Mouse (Mus musculus) lung, postnatal 25 days (tissue): Measurements from ENCODE around the gene Zfp683.

ENCODE experiments used
- DNase-seq: peaks from one replicate; pipeline ENCODE4 v3.0.0; 2022; ENCODE audit warnings: low spot score

Zfp683 gene

GRCm38 (mm10) chr4:134092382-134093288, 39.0 kb downstream of the Zfp683 start:
- DNase-seq = peak; percentile 66

DNA sequence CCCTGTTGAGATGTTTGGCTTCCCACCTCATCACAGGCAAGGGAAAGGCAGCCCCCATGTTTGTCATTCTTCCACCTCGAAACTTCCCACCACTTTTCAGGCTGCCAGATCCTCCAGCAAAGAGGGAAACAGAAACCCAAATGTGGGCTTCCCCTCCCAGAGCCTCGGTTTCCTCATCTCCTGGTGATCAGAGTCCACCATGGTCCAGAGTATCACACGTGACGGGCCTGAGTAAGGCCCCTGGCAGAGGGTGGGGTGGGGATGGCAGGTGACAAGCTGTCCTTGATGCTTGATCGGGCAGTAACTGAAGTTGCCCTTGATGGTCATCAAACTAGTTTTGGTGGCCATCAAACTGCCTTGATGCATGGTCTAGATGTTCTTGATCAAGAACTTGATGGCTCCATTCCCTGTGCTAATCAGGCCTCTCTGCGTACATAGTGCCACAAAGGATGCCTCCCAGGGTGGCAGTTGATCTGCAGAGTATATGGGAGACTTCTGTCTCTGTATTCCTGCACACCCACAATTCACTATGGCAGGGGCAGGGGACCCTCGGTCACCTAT, 40.4 kb downstream of the Zfp683 start:
- no peak for DNase-seq

DNA sequence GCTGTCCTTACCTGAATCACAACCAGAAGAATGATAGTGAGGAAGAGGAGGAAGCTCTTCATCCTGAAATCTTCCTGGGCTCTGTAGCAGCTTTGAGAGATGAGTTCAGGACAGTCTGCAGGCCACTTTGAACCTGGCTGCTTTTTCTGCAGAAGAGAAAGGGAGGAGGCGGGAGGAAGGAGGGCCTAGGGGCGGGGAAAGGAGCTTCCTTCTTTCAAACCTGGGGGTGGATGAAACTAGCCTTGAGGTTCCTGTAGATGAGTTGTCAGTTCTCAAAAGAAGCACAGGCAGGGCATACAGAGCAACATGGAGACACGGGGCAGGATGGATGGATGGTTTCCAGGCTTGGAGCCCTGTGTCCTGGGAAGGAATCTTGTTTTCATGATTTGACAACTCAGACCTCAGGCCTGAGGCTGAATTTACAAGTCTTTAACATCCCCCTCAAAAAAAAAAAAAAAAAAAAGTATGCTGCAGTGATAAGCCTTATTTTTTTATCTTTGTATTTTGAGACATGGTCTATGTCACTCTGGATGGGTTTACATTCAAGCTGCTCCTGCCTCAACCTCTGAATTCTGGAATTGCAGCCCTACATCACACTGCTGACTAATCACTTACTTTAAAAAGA, 41.4 kb downstream of the Zfp683 start, which contains the start of gene Cd52:
Gene Cd52 (minus strand): TSS at position 160 of the 625 bp plus-strand sequence.
- DNase-seq = peak; percentile 77

DNA sequence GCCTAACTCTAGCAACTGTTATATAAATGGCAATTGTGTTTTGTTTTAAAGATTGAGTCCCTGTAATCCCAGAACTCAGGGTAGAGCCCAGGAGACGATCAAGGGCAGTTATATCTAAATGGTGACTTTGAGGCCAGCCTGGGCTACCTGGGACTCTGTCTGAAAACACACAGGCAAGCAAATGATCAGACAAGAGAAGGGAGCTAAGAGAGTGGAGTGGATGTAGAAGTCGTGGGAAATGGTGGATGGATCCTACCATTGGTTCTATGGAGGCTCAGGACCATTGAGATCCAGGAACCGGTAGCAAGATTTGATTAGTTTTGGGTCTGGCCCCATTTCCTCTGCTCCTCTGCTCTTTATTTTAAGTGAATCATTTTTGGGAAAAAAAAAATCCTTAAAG, 42.5 kb downstream of the Zfp683 start:
- no peak for DNase-seq

- DNase-seq = peak; percentile 57
Measured at GRCm38 (mm10) chr4:134097015-134097608, 43.5 kb downstream of the Zfp683 start.

GRCm38 (mm10) chr4:134098628-134099027, 45.0 kb downstream of the Zfp683 start:
- DNase-seq = peak; percentile 79

GRCm38 (mm10) chr4:134100245-134100644, 46.6 kb downstream of the Zfp683 start:
- DNase-seq = no peak

DNA sequence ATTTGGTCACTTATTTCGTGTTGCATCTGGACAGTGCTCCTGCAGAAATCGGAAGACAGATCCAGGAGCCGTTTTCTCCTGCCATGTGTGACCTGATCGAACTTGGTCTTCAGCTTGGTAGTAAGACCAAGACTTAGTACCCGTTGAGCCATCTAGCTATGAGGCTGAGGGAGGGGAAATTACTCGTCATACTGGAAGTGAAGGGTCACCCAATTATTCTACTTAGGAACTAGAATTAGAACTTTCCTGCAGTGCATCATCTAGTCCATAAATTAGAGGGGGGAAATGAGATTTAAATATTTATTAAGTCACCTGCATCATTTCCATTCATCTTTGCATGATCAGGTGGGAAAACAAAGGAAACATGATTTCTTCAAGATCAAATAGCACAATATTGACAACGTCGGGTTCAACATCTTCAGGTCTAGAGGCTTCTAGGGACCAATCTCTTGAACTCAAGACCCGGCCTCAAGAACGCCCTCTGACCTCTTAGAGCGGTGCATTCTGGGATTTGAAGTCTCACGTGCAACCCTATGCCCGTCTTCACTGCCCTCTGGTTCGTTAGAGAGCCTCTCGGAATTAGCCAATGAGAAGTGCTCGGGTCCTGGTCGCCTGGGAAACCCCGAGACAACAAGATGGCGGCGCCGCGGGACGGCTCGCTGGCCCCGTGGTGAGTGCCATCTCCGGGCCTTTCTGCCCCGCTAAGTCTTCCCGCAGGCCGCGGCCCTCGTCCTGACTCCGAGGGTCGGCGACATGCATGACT, 48.5 kb downstream of the Zfp683 start, which contains the start of gene Ubxn11:
Gene Ubxn11 (plus strand): TSS at position 592 of the 763 bp plus-strand sequence.
- DNase-seq = peak; percentile 92

DNA sequence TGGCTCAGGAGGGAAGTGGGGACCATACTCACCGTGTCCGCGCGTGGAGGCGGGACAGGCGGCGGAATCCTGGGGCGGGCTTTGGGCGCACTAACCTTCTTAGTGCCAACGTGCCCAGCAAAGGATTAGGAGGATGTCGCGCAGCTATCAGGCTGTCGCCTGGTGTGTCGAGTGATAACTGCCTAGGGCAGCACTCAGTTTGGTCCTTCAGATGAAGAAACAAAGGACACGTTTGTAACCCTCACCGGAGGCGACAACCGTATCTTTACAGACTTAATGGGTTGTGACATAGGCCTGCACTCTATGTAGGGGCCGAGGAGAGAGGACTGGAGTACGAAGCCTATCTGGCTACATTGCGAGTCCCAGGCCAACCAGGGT, 49.1 kb downstream of the Zfp683 start:
- no peak for DNase-seq

DNA sequence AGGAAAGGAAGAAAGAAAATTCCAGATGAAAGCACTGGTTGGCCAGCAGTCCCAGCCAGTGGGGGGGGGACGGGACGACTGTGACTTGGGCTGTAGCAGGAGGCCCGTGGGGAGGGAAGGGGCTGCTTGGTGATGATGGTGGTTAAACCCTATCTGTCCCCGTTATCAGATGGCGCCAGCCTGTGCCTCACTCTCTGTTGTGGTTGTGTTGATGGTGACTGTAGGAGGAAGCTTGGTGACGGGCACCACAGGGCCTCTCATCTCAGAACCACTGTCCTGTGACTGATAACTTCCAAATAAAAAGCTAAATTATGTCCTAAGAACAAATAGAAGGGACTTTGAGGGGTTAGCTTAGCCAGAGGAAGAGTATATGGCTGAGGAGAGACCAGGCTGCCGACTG, 52.5 kb downstream of the Zfp683 start:
- no peak for DNase-seq

- no peak for DNase-seq
Measured at GRCm38 (mm10) chr4:134107730-134108129, 54.1 kb downstream of the Zfp683 start.

GRCm38 (mm10) chr4:134108196-134108595, 54.6 kb downstream of the Zfp683 start:
- no peak for DNase-seq
